Comparison of ENCODE assay signal across 9 mouse cellular contexts in genomic region chr1:128141039-128141438, GRCm38 (mm10). TPM values are rescaled to one million over a fixed set of nuclear protein-coding genes. Genes with fewer than 3 reads are reported as not detected.
DNase-seq lines count a peak whose midpoint lies in the region; ATAC-seq lines count a peak whose summit lies in the region.
"Had no signal": no experiment of that assay in that cellular context is flagged by ENCODE, and none has a peak within 500 bp of the region (broad histone marks: within the 10 kb centered on the region; RNA-seq: fewer than 3 reads in every experiment).

No protein-coding gene starts in this region.

- peak; percentile 27 for DNase-seq in kidney, adult 9 months
- no peak for DNase-seq in kidney, postnatal 25 days
- DNase-seq in 416B (ENCODE audit: low read depth) = peak; percentile 73
- DNase-seq in CD4-positive helper T cell, adult 2 months (ENCODE audit: low read depth, low spot score) = peak; percentile 24
- DNase-seq in brain, embryonic 18.5 days (ENCODE audit: low read depth, low spot score) = peak; percentile 8
- DNase-seq in ovary, postnatal 36 days (ENCODE audit: low spot score) = no peak
- DNase-seq: adrenal gland, adult 2 months; left cerebral cortex, postnatal 4 days had no signal

- no peak for ATAC-seq in activated CD4-positive, CD25-positive, alpha-beta regulatory T cell, adult 4 months

RNA-seq across cellular contexts. Expression of gene R3hdm1, which starts 37.9 kb away (rescaled TPM):
- 100 to 1,000 TPM in 1 of 2 experiments, 10 to 100 TPM in 1; 96.7 to 105 TPM for polyA plus RNA-seq in activated CD4-positive, CD25-positive, alpha-beta regulatory T cell, adult 4 months (2017; shearing (Covaris generic))

RNA-seq across cellular contexts. Expression of gene Zranb3, which starts 38.2 kb away (rescaled TPM):
- polyA plus RNA-seq in activated CD4-positive, CD25-positive, alpha-beta regulatory T cell, adult 4 months (2017; shearing (Covaris generic)) = 1 to 10 TPM; 1.5 to 1.8 TPM

Comparison
In these comparisons a context has a peak if more than half of its experiments do, and no peak if none do; other contexts are left out.
1. DNase-seq: peak in kidney, adult 9 months (single experiment), 416B (single experiment), CD4-positive helper T cell, adult 2 months (single experiment) and brain, embryonic 18.5 days (single experiment); none in kidney, postnatal 25 days (0 of 2) and ovary, postnatal 36 days (single experiment).